Mouse (Mus musculus): ENCODE measurements around the gene Cryzl2. TPM values are rescaled to one million over a fixed set of nuclear protein-coding genes. Genes with fewer than 3 reads are reported as not detected.

Cryzl2 gene
- total RNA-seq, 2 experiments from 2014 or later = 7.3 to 8.4 TPM

DNA sequence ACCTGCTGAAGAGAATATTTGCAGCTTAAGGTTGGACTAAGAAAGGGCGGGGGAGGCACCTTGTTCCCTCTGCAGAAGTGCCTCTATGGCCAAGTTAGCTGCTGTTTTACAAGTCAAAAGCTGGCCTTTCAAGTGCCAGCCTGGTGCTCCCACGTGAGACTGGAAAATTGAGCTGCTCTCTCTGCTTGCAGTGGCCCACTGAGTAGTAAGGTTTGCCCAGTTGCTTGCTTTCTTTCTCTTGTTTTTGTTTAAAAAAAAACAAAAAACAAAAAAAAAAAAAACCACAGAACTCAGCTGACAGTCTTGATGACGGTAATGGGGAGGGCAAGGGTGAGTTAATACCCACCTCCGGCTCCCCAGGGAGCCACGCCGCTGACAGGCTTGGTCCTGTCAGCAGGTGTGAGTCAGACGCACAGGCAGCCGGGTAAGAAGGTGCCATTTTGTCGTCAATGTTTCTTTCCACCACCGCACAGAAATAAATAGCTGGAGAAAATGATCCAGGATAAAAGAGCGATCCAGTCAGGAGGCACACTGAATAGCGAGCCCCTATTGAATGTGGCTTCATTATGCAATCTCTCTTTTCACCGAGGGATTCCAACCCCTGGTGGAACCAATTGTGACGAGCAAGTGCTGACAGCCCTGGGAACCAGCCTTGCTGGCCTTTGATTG lies 18.3 kb upstream of the Cryzl2 start:
- intact Hi-C loops (cut with DNase I) = no loop called here
- no peak for DNase-seq

DNA sequence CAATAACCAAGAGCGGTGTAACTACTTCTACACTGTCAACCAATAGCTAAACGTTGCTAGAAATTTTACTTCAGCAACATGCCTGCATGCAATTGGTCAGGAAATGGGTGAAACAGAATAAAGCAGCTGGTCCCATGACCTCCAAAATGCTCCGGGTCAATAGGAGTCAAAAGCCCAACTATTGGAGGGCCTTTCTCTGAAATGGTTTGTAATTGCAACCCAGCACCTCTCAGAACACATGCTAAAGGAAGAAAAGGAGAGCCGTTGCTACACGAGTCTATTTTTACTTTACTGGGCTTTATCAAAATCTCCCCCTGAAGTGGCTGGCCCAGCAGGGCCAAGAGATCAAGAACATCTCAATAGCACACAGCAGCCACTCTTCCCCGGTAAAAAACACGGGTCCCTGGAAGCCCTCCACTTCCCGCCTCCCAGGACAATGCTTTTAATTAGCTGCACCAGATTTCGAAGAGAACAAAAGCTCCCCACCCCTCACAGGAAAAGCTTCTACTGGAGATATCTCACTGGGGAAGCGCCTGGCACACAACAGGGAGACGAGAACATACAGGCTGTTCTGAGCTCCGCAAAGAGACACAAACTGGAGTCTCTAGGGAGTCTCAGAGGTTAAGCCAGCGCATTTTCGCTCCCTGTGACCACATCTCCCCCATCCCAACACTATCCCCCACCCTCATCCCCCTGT lies 15.2 kb upstream of the Cryzl2 start:
- peak; percentile 68 to 80 for DNase-seq
- intact Hi-C loops (cut with DNase I) = loop anchor here (2.0 kb wide), 1 partner anchor 30 kb away; the partner anchor contains the start of gene Rasal2

DNA sequence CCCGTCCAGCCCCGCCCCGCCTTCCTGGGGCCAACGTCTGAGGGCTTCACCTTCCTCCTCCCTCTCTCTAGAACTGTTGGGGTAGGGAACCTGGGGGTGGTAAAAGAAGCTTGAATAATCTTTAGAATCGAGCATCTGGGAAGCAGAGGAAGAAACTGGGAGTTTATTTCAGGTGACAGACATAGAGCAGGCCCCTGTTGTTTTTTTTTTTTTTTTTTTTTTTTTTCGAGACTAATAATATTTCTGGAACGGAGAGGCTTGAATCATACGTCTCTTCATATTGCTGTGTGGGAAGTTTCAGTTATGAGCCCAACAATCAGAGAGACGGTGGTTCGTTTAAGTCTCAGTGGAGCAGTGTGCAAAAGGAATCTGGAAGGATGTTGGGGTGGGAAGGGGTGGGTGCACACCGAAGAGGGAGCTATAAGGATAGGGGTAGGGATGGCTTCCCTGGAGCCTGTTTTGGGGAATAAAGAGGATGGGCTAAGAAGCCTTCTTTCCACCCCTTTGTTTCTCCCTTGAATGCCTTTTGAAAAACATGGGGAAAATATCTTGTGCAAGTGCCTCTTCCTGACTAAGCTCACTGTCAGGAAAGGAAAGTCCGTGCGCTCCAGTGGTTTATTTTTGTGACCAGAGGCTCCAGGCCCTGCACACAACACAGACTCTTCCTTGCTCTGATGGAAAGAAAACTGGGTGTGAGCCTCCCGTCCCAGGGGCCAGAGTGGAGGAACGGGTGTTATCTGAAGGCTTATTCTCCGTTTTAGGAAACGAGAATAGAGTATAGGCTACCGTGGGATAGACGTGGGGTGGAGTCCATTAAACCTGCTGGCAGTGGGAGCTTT lies 14.4 kb upstream of the Cryzl2 start:
- DNase-seq = peak; percentile 36 to 58
- intact Hi-C loops (cut with DNase I) = loop anchor here (2.0 kb wide), 2 partner anchors 31 to 145 kb away; partner anchors contain the start of gene Rasal2

DNA sequence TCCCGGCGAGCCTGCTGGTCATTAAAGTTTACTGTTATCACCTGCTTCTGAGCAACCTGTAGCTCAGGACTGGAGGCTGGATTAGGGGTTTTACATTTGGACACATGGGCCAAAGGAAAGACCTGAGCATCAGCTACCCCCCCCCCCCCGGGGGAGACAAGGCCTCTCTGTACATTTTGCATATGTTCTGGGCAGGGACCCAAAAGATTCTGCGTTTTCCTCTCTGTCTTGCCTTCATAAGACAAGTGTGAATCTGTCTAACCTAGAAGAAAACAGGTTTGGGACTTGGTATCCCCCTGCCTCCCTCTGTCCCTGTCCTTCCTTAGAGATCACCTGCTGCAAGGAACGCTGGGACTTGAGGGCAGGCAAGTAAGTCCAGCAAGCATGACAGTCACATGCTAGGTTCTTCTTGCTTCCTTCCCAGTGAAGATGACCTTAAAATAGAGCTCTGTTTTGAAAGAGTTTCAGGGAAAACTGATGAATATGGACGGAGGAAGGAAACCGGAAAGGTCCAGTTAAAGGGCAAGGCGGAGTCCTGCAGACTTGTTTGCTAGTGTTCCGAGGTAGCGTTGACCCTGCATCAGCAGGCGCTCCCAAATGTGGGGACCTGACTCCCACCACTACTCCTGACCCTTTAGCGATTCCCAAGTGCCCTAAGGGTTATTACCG lies 13.6 kb upstream of the Cryzl2 start:
- peak; percentile 30 to 42 for DNase-seq
- intact Hi-C loops (cut with DNase I) = loop anchor here (2.0 kb wide), 1 partner anchor 146 kb away; no protein-coding TSS in a partner anchor

DNA sequence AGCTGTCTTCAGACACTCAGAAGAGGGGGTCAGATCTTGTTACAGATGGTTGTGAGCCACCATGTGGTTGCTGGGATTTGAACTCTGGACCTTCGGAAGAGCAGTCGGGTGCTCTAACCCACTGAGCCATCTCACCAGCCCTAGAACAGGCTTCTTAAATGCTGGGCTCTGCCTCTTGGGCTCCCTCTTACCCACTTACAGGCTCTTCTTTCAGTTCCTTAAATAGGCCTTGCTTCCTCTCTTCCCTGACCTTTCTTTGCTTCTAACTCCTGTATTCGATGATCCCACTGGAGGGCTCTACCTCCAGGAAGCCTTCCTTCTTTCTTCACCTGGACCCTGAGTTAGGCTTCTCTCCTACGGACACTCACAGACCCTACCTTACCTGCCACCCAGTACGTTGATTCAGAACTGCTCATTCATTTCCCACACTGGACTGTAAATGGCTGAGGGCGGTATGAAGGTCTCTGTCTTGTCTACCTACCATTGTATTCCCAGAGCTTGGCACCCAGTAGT lies 12.9 kb upstream of the Cryzl2 start:
- peak in 1 of 2 experiments; percentile 38 for DNase-seq

DNA sequence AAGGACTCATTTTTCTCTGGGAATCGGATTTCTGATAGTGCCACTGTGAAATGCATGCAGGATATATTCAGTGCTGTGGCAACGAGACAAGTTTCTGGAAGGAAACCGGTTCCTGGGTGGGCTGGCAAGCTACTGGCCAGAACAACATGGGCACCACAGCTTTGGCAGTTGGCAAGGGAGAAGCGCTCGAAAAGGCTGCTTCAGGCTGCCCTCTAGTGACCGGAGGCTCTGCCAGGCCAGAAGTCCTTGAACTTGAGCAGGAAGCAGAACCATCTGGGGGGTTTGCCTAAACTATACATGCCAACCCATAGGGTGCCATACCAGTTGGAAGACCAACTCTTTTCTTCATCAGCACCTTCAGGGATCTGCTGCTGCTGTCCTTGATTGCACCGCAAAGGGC lies 12.1 kb upstream of the Cryzl2 start:
- intact Hi-C loops (cut with DNase I) = no loop called here
- DNase-seq = peak; percentile 80 to 82

More for the DNA sequence above, 12.9 kb upstream of the Cryzl2 start:
- intact Hi-C loops (cut with DNase I) = loop anchor here (2.0 kb wide), 1 partner anchor 147 kb away; no protein-coding TSS in a partner anchor

DNA sequence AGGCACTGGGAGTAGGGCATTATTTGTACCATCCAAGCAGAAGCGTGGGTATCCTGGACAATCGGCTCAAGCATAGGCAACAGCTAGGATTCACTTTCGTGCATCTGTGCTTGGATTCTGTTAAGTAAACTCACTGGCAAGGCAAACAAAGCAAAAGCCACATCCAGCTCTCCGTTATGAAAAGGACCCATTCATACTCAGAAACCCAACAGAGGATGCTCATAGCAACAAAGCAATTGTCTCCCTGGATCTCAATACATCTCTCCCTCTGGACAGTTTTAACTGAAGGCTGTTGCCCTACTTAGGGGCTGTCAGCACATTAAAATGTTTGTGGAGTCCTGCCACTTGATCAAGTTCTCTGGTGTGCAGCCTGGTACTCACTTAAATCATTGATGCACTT lies 11.2 kb upstream of the Cryzl2 start:
- no peak for DNase-seq
- intact Hi-C loops (cut with DNase I) = no loop called here

DNA sequence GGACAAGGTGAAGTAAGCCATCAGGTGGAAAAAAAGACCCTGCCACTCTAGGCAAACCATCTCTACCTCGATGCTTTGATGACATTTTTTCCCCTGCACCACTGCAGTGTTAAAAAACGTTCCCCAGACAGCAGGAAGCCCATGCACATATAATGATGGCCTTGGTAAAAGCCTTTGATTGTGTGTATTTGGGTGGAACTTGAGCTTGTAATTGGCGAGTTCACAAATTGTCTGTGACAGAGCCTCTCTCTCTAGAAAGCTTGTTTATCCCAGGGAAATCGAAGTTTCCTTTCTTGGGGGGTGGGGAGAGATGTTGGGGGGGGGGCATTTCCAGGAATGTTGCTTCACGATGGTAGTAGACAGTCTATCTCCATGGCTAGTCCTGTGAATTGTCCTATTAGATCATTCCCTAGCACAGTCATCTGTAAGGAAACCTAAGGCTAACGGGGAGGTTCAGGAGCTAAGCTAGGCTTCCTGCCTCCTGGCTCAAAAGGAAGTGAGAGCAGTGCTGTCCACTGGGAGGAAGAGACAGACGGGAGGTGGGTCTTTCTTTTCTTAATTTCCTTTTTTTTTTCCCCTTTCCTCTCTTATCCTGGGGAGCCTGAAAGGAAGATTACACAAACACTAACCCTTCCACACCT lies 10.1 kb upstream of the Cryzl2 start:
- DNase-seq = peak in 1 of 2 experiments; percentile 24
- intact Hi-C loops (cut with DNase I) = no loop called here

DNA sequence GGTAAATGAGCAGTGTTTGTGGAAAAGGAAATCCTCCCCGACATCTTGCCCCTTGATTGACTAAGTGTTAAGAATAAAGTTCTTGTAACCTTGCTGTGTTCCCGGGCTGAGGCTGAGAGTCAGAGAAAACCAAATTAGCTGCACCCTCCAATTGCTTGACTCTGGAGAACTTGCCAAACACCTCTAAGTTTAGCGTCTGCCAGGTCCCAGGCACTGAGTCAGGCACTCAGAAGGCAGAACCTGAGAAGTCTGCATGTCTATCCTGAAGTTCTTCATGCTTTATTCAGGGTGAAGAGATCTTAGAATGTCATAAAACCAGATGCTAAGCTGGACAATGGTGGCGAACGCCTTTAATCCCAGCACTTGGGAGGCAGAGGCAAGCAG lies 9.6 kb upstream of the Cryzl2 start:
- intact Hi-C loops (cut with DNase I) = no loop called here
- peak; percentile 44 to 45 for DNase-seq

DNA sequence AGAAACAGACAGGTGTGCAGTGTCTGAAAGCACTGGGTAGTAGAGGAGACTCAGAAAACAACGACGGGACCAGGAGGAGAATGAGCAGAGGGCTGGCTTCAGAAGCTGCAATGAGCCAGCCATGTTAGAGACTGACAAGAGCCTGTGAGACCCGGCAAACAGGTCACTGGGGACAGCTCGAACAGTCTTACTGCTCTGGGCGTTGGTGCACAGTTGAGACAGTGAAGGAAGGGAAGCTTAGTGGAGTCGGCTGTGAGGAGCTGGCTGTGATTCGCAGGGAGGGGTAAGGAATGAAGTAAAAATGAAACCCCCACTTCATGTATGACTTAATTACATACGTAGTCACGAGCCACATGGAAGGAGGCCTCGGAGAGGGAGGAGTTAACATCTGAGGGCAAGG lies 8.8 kb upstream of the Cryzl2 start:
- intact Hi-C loops (cut with DNase I) = no loop called here
- peak; percentile 49 to 54 for DNase-seq

DNA sequence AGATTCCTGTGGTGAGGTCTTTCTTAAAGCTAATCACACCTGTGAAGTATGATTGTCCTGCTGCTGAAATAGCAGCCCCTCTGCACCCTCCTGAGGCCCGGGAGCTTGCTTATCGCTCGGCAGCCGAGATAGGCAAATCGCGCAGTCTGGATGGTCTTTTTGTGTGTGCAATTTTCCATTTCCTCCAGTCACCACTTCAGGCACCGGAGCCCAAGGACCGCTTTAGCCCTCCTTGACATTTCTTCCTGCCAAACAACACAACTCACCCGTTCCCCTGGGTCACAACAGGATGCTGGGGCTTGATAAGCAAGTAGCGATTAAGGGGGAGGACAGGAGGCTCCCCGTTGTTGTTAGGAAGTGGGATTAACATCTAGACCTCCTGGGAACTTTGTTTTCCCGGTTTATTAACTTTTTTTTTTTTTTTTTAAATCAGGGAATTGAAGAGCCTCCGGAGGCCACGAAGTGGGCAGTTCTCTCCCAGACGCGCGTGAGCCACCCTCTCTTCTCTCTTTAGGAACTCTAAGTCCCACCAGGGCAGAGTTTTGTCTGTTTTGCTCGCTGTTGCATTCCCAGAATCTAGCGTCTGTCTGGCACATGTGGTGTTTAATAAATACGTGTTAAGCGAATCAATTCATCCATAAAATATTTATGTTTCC lies 8.3 kb upstream of the Cryzl2 start:
- intact Hi-C loops (cut with DNase I) = no loop called here
- peak; percentile 60 to 65 for DNase-seq

DNA sequence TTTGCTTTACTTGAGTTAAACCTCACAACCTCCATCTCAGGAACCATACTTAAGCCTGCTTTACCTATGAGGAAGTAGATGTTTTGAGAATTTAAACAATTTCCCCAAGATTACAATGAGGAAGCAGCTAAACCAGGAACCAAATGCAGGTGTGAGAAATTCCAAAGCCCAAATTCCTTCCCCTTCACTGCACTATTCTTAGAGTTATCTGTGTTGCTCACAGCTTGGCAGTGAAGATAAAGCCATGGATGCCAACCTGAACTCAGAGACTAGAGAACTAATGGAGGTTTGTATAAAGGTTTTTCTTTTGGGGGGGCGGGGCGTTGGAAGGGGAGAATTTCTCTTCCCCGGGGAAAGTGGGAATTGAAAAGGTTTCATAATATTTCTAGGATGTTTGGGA lies 6.1 kb upstream of the Cryzl2 start:
- DNase-seq = no peak
- intact Hi-C loops (cut with DNase I) = no loop called here

DNA sequence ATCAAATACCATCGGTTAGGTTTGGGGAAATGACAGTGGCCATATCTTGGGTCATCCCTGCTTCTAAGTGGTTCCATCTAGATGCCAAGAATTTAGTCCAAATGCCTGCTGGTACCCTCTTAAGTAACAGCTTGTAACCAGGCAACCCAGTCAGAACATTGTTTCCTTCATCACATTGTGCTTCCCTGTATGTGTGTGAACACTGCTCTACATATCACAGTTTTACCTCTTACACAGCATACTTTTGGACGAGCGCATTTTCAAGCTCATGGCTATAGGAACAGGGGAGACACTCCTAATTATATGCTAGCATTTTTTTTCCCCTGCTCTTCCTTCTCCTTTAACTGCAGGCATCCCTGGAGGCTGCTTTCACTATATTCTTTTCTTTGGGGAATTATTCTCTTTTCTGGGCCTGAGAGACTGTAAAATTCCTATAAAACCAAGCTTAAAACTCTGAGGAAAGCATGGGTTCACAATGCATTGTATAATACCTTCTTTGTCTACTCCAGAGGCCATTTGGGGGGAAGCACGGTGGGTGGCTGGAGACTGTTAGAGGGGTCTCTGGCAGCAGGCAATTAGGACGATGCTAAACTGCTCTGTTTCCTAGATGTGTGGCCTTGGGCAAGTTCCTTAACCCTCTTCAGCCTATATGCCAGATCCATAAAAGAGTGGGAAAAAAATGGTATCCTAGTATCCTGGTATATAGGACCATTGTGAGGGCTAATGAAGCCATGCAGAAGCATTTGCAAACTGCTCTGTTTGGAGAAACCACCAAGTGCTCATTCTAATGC lies 5.4 kb upstream of the Cryzl2 start:
- no peak for DNase-seq
- intact Hi-C loops (cut with DNase I) = no loop called here

DNA sequence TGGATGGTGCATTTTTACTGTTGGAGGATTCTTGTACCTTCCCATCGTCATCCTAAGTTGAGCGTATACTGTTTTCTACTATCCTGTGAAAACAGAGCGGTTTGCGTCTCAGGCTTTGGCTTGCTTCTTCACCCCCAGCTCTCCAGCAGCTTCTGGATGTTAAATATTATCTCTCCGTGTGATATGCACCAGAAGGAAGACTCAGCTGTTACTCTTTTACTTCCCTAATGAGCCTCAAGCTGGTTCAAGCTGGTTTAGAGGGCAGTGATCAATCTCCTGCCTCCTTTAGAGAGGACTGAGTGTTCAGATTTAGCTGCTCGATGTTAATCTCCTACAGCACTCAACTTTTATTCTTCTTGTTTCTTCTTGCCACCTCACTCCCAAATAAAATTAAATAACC lies 3.5 kb upstream of the Cryzl2 start:
- intact Hi-C loops (cut with DNase I) = loop anchor here (5.0 kb wide), 2 partner anchors 82 to 538 kb away; no protein-coding TSS in a partner anchor
- DNase-seq = no peak

DNA sequence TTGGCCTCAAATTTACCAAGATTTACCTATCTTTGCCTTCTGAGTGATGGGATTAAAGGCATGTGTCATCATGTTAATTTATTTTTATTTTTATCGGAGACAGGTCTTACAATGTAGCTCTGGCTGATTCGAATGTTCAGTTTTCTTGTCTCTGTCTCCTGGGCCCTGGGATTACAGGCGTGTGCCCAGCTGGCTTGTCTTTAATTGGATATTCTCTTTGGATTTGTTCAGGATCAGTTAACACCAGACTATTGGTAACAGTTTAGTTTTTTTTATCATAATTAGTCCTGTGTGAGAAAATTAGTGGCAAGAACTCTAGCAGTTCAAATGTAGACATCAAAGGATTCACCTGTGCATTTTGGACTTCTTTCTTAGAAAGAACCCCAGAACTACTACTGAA lies 588 bp upstream of the Cryzl2 start:
- intact Hi-C loops (cut with DNase I) = loop anchor here (2.0 to 5.0 kb wide), 3 partner anchors 80 to 540 kb away; no protein-coding TSS in a partner anchor
- DNase-seq = no peak

DNA sequence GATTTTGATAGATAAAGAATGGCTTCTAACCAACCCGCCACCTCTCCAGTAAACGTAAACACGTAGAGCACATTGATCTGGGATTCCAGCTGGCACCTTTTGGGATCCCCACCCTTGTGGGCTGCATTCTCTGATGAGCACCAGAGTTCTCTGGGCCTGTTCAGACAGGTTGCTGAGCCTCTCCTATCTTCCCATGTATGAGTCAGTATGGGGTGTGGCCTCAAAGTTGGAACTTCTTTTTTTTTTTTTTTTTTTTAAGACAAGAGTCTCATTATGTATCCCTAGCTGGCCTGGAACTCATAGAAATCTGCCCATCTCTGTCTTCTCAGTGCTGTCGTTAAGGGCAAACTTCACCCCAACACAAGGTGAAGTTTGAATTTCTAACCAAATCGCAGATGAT lies 1.5 kb downstream of the Cryzl2 start:
- DNase-seq = no peak
- intact Hi-C loops (cut with DNase I) = loop anchor here (2.0 to 5.0 kb wide), 3 partner anchors 77 to 543 kb away; no protein-coding TSS in a partner anchor

DNA sequence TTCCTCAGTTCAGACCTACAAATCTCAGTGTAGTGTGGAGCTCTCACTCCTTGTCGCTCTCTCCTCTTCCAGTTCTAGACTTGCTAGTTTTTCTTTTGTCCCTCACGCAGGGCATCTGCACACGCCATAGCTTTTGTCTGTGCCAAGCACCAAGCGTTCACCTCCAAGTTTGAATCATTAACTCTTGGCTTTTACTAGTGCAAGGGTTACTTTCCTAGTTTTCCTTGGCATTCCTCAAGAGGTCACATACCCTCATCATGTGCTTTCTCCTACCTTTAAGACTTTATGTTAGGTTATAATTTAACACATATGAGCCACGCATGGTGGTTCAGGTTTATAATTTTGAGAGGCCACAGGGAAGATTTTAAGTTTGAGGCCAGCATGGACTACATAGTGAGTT lies 2.9 kb downstream of the Cryzl2 start:
- intact Hi-C loops (cut with DNase I) = no loop called here
- DNase-seq = no peak

DNA sequence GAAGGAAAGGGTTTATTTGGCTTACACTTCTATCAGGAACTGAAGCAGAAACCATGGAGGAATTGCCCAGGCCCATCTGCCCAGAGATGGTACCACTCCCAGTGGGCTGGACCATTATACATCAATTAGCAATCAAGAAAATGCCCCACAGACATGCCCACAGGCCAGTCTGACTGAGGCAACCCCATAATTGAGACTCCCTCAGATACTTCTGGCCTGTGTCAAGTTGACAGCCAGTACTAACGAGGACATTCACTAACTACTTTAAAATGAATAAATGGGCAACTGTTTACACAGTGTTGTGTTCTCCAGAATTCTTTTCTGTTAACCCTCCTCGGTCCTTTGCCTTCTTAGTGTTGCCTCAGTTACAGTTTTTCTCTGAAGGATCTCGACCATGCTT lies 4.0 kb downstream of the Cryzl2 start:
- intact Hi-C loops (cut with DNase I) = no loop called here
- DNase-seq = no peak

All from heart, postnatal 36 days (tissue).